Mouse (Mus musculus) embryonic facial prominence, embryonic 13.5 days (tissue): ENCODE measurements around the gene Gm9745. TPM values are rescaled to one million over a fixed set of nuclear protein-coding genes. Genes with fewer than 3 reads are reported as not detected.
"Not testable (repeated sequence)": the region's sequence is repeated elsewhere in the genome, so short reads cannot be mapped to it uniquely, and the experiment has no call there.

ENCODE experiments used
- ATAC-seq: fragments of 200-750 bp; cut with Nextera tagmentation; 2 replicates; pipeline ENCODE4 v1.8.0; 2017; ENCODE audit warnings: low read depth; ENCODE audit not compliant: insufficient number of reproducible peaks, insufficient read depth, low FRiP score, low TSS enrichment
- H3K27ac ChIP-seq: fragments of 300-500 bp; sonication (generic); 2 replicates; pipeline ENCODE4 v1.5.1; 2015; ENCODE audit warnings: moderate library complexity, mild to moderate bottlenecking, inconsistent platforms
- H3K27me3 ChIP-seq: fragments of 300-500 bp; sonication (generic); 2 replicates; pipeline ENCODE4 v1.6.1; 2015; ENCODE audit warnings: mild to moderate bottlenecking, inconsistent platforms
- H3K36me3 ChIP-seq: fragments of 300-500 bp; sonication (generic); 2 replicates; pipeline ENCODE4 v1.6.1; 2015; ENCODE audit warnings: mild to moderate bottlenecking, inconsistent platforms
- H3K4me1 ChIP-seq: fragments of 300-500 bp; sonication (generic); 2 replicates; pipeline ENCODE4 v1.6.1; 2015; ENCODE audit warnings: inconsistent platforms
- H3K4me2 ChIP-seq: fragments of 300-500 bp; sonication (generic); 2 replicates; pipeline ENCODE4 v1.6.1; 2015; ENCODE audit warnings: moderate library complexity, mild to moderate bottlenecking, inconsistent platforms
- H3K4me3 ChIP-seq: fragments of 300-500 bp; sonication (generic); 2 replicates; pipeline ENCODE4 v1.5.1; 2015; ENCODE audit warnings: mild to moderate bottlenecking, inconsistent platforms
- H3K9ac ChIP-seq: fragments of 300-500 bp; sonication (generic); 2 replicates; pipeline ENCODE4 v1.6.1; 2015; ENCODE audit warnings: mild to moderate bottlenecking, inconsistent platforms
- H3K9me3 ChIP-seq: fragments of 300-500 bp; sonication (generic); 2 replicates; pipeline ENCODE4 v1.6.1; 2016; ENCODE audit warnings: inconsistent platforms
- WGBS: fragments of 180-500 bp; shearing (Covaris S2); methylation state at CpG from one replicate; pipeline ENCODE4 v1.1.7; 2015; ENCODE audit warnings: mixed read lengths; 5-methylcytosine and 5-hydroxymethylcytosine counted together
- polyA plus RNA-seq: library from polyadenylated mRNA; unstranded; fragments of >200 nt; fragmentation: Nextera tagmentation; extraction: Ambion mirVana; gene quantifications from 2 replicates; pipeline ENCODE4 v1.2.1, GENCODE M21; 2015

Gene Gm9745
- polyA plus RNA-seq: not detected in 2 replicates

GRCm38 (mm10) chr13:8948131-8948530 lies at the start of gene Gm9745:
Gene Gm9745, minus strand, starts transcription at chr13:8948231.
- H3K36me3 ChIP-seq, H3K27ac ChIP-seq, H3K4me1 ChIP-seq, H3K9me3 ChIP-seq, H3K4me2 ChIP-seq, H3K27me3 ChIP-seq, H3K4me3 ChIP-seq, H3K9ac ChIP-seq, ATAC-seq: not testable (repeated sequence)

- not testable (repeated sequence) for H3K4me3 ChIP-seq, ATAC-seq, H3K4me2 ChIP-seq, H3K27ac ChIP-seq, H3K9me3 ChIP-seq, H3K4me1 ChIP-seq, H3K27me3 ChIP-seq, H3K9ac ChIP-seq, H3K36me3 ChIP-seq
- WGBS: 81% methylated on average over 5 of the region's 5 CpGs
Observed at GRCm38 (mm10) chr13:8997221-8997620, 49.2 kb upstream of the Gm9745 start.

GRCm38 (mm10) chr13:8995990-8996786 lies 48.2 kb upstream of the Gm9745 start, which contains the start of gene Gtpbp4:
Gene Gtpbp4, minus strand, starts transcription at chr13:8996083.
- Histone ChIP-seq H3K27me3 (no peaks in the 10 kb centered on the region), H3K4me2 (peak within 1 kb of the TSS; percentile 88), H3K4me1 (peaks cover 9% of the 10 kb centered on the region; the same call in 1 of the 2 replicates), H3K36me3 (peaks cover 6% of the 10 kb centered on the region; the same call in 1 of the 2 replicates), H3K4me3 (peak within 1 kb of the TSS; percentile 97), H3K27ac (peak within 1 kb of the TSS; percentile 55; the same call in 1 of the 2 replicates), H3K9ac (peak within 1 kb of the TSS; percentile 94), H3K9me3 (no peaks in the 10 kb centered on the region)
- ATAC-seq: peak; percentile 96
- 1% methylated on average over 51 of the region's 51 CpGs for WGBS

DNA sequence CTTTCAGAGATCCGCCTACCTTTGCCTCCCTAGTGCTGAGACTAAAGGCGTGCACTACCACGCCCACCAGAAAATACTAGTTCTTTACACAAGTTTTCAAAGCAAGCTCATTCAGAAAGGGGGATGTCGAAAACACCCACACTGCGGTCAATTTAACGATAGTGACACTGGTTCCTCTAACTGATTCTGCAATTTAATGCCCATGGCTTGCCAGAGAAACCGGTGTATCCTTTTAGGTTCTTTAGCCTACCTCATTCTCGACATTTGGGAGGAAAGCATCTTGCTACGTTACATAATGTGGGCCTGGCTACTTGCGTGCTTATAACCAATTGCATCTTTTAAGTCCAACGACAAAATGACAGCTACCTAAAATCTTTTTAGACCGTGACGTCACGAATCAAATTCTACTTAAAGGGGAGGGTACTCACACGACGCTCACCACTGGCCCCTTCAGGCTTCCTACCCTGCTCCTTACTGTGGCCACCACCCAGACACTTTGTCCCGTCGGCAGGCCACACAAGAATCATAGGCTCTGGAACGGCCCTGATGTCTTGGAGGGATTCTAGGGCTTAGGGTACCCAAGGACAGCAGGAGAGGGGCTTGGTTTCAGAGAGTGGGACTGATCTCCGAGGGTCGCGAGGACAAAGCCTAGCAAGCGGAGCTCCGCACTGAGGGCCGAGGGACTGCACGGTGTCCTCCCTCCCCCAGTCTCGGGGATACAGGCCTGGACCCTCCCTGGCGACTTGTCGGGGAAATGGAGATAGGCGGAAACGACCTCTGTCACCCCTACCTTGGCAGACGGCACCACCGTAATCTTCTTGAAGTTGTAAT lies 47.3 kb upstream of the Gm9745 start:
- Histone ChIP-seq H3K9me3 (no peaks in the 10 kb centered on the region), H3K9ac (peak overlapping the region; percentile 94), H3K27me3 (no peaks in the 10 kb centered on the region), H3K27ac (peak overlapping the region; percentile 48; the same call in 1 of the 2 replicates), H3K4me2 (peak overlapping the region; percentile 88), H3K36me3 (peaks cover 13% of the 10 kb centered on the region; the same call in 1 of the 2 replicates), H3K4me3 (peak overlapping the region; percentile 97), H3K4me1 (peaks cover 9% of the 10 kb centered on the region; the same call in 1 of the 2 replicates)
- 3% methylated on average over 33 of the region's 33 CpGs for WGBS
- ATAC-seq: peak; percentile 62

- Histone ChIP-seq H3K4me3 (no peak overlapping the region), H3K27me3 (no peaks in the 10 kb centered on the region), H3K9ac (no peak overlapping the region), H3K9me3 (no peaks in the 10 kb centered on the region), H3K4me2 (no peak overlapping the region), H3K36me3 (peaks cover 41% of the 10 kb centered on the region), H3K27ac (no peak overlapping the region), H3K4me1 (peaks cover 9% of the 10 kb centered on the region; the same call in 1 of the 2 replicates)
- ATAC-seq: no peak
- 91% methylated on average over 6 of the region's 6 CpGs for WGBS
Observed at GRCm38 (mm10) chr13:8992231-8992630, 44.2 kb upstream of the Gm9745 start.

DNA sequence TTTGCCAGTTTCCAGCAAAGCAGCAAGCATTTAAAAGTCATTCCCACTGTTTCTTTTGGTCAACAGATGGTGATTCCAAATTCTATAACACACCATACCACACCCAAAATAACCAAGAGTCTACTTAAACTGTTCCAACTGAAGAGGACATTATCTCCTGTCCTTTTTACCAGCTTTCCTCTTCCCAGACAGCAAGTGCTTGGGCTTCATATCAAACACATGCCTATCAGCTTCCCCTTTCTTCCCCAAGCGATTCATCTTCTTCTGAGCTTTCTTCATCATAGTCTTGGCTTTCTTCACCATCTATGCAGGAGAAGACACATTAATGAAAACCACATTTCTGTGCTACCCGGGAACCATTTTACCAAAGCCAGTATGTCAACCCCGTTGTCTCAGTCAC lies 24.9 kb upstream of the Gm9745 start:
- no peaks in the 10 kb centered on the region for H3K27me3 ChIP-seq
- peaks cover 87% of the 10 kb centered on the region for H3K36me3 ChIP-seq
- no peak overlapping the region for H3K9ac ChIP-seq
- ATAC-seq: no peak
- WGBS: 88% methylated on average over 3 of the region's 3 CpGs
- no peaks in the 10 kb centered on the region for H3K4me1 ChIP-seq
- H3K27ac ChIP-seq: no peak overlapping the region
- no peak overlapping the region for H3K4me3 ChIP-seq
- H3K4me2 ChIP-seq: no peak overlapping the region
- no peaks in the 10 kb centered on the region for H3K9me3 ChIP-seq

DNA sequence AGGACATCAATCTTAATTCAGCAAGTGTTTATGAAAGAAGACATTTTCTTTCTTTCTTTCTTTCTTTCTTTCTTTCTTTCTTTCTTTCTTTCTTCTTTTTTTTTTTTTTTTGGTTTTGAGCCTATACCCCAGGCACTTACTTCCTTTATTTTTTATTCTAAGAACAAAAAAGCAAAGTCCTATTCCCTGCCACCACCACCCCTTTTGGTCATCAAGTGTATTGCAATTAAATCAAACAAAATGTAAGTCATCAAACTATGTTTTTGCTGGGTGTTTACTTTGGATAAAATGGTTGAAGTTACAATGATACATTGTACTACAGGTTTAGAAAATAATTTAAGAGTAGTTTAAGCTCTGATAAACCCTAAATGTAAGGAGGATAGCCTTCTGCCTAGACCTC lies 24.3 kb upstream of the Gm9745 start:
- Histone ChIP-seq H3K36me3 (peaks cover 85% of the 10 kb centered on the region), H3K4me1 (no peaks in the 10 kb centered on the region), H3K4me3 (no peak overlapping the region), H3K9me3 (no peaks in the 10 kb centered on the region), H3K27me3 (no peaks in the 10 kb centered on the region), H3K27ac (no peak overlapping the region), H3K9ac (no peak overlapping the region), H3K4me2 (no peak overlapping the region)
- ATAC-seq: no peak

DNA sequence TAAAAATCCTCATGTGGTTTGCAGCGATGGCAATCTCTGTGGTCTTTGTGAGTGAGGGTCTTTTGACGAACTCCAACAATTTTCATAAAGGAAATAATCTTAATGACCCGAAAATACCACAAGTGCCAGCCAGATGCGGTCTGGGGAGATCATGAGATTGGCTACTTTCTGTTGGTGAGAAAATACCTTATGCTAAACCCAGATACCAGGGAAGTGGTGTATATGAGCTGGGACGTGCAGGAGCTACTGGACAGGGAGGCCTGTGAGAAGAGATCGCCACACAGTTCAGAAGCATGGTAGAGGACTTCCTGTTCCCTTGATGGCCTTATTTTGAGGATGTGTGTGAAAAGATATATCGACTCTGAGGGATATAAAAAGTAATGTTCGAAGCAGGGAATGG lies 19.7 kb upstream of the Gm9745 start:
- no peaks in the 10 kb centered on the region for H3K27me3 ChIP-seq
- ATAC-seq: no peak
- H3K4me1 ChIP-seq: no peaks in the 10 kb centered on the region
- H3K9me3 ChIP-seq: no peaks in the 10 kb centered on the region
- no peak overlapping the region for H3K4me2 ChIP-seq
- H3K36me3 ChIP-seq: peaks cover 45% of the 10 kb centered on the region
- H3K27ac ChIP-seq: no peak overlapping the region
- H3K4me3 ChIP-seq: no peak overlapping the region
- no peak overlapping the region for H3K9ac ChIP-seq
- WGBS: 80% methylated on average over 8 of the region's 8 CpGs

GRCm38 (mm10) chr13:8965224-8965623 lies 17.2 kb upstream of the Gm9745 start:
- Histone ChIP-seq H3K9me3 (no peaks in the 10 kb centered on the region), H3K36me3 (peaks cover 29% of the 10 kb centered on the region), H3K27ac (no peak overlapping the region), H3K9ac (no peak overlapping the region), H3K4me3 (no peak overlapping the region), H3K4me2 (no peak overlapping the region), H3K27me3 (no peaks in the 10 kb centered on the region), H3K4me1 (no peaks in the 10 kb centered on the region)
- WGBS: 92% methylated on average over 5 of the region's 5 CpGs
- ATAC-seq: no peak

DNA sequence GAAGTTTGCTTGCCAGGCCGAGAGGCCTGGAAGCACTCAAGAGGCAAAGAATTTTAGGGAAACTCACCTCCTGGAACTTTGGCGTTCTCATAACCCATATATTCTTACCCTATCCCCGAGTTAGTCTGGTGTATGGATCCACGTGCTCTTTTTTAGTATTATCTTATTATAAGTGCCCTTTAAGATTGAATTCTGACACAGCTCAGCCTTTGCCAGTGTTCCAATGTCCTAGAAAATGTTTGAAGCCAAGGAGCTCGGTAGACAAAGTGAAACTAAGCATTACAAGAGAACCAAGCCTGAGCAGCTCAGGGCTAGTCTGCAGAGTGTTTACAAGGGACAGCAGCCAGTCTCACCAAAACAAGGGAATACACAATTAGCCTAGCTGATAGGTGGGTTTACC lies 14.2 kb upstream of the Gm9745 start:
- H3K4me2 ChIP-seq, H3K4me1 ChIP-seq, H3K27me3 ChIP-seq, H3K9me3 ChIP-seq, H3K36me3 ChIP-seq, H3K9ac ChIP-seq, H3K27ac ChIP-seq, H3K4me3 ChIP-seq, ATAC-seq: not testable (repeated sequence)
- 31% methylated on average over 5 of the region's 5 CpGs for WGBS

- H3K9me3 ChIP-seq, H3K4me1 ChIP-seq, H3K27ac ChIP-seq: not testable (repeated sequence)
Observed at GRCm38 (mm10) chr13:8961128-8961888, 13.3 kb upstream of the Gm9745 start.

More at GRCm38 (mm10) chr13:8961128-8961888, 13.3 kb upstream of the Gm9745 start:
- not testable (repeated sequence) for H3K4me2 ChIP-seq, H3K36me3 ChIP-seq, H3K27me3 ChIP-seq, H3K4me3 ChIP-seq, ATAC-seq, H3K9ac ChIP-seq
- WGBS: 59% methylated on average over 3 of the region's 3 CpGs
